Mouse (Mus musculus): ENCODE measurements at regions not wholly inside any gene's neighbourhood (a gene's known extent, or its start where the extent isn't known, plus 50 kb on each side); places are given as distances from the start of the nearest gene placed in this dataset.

- Histone ChIP-seq H3K4me3 (peak overlapping the region; percentile 84), H3K4me1 (peaks cover 34% of the 10 kb centered on the region), H3K4me2 (peak overlapping the region; percentile 88), H3K9me3 (no peaks in the 10 kb centered on the region), H3K9ac (peak overlapping the region; percentile 69), H3K36me3 (no peaks in the 10 kb centered on the region), H3K27ac (peak overlapping the region; percentile 55; the same call in 1 of the 2 replicates), H3K27me3 (no peaks in the 10 kb centered on the region)
- peak; percentile 93 for ATAC-seq (ENCODE audit: borderline replicate concordance, extremely low read depth, low FRiP score, low TSS enrichment)
- under 1% methylated on average over 42 of the region's 64 CpGs for WGBS
Measured at GRCm38 (mm10) chr9:32031950-32032453, 83.9 kb upstream of the Arhgap32 start.

DNA sequence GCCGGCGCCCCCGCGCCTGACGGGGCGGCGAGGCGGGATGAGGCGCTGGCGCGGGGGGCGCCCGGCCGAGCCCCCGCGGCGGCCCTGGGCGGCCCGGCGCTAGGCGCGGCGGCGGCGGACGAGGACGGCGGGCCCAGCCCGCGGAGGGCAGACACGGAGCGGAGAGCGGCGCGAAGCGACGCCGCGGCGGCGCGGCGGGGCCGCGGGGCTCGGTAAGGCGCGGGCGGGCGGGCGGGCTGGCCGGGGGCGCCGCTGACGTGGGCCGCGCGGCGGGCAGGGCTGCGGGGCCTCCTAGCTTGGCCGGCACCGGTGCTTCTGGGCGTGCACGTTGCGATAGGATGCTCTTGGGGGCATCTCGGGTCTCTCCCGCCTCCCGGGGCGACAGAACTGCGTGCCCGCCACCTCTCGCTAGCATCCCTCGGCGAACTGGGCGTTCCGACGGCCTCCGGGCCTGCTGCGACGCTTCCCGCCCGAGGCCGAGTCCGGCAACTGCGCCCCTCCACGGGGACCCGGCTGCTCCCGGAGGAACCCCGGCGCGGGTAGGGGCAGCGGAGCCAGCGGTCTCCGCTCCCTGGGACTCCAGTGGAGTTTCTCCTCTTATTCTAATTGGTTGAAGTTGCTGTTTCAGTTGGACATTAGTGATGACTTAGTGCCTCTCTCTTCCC, 83.3 kb upstream of the Arhgap32 start:
- peaks cover 34% of the 10 kb centered on the region for H3K4me1 ChIP-seq
- WGBS, result under 1% methylated on average over 38 of the region's 94 CpGs
- no peaks in the 10 kb centered on the region for H3K36me3 ChIP-seq
- ATAC-seq (ENCODE audit: borderline replicate concordance, extremely low read depth, low FRiP score, low TSS enrichment), result peak; percentile 50; the same call in 1 of the 2 replicates
- no peaks in the 10 kb centered on the region for H3K9me3 ChIP-seq
- peak overlapping the region; percentile 88 for H3K4me2 ChIP-seq
- no peaks in the 10 kb centered on the region for H3K27me3 ChIP-seq
- H3K27ac ChIP-seq, result peak overlapping the region; percentile 55; the same call in 1 of the 2 replicates
- peak overlapping the region; percentile 84 for H3K4me3 ChIP-seq
- H3K9ac ChIP-seq, result peak overlapping the region; percentile 69

DNA sequence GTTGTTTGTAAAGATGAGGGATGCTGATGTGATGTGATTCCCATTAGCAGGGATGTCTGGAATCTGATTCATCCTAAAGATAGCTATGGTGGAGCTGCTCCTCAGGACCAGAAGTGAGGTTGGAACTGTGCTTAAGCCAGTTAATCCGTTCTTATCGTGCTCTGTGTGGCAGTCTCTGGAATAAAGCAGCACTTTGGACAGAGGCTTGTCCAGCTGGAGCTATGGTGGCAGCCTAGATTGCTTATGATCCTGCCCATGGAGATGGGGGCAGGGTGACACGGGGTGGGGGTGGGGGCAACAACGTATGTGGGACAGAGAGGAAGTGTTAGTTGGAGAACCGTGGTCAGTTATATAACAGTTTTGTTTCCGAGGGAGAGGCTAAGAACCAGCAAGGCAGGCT, 82.0 kb upstream of the Arhgap32 start:
- H3K4me1 ChIP-seq, result peaks cover 27% of the 10 kb centered on the region
- H3K9ac ChIP-seq, result no peak overlapping the region
- H3K4me3 ChIP-seq, result peak overlapping the region; percentile 84
- no peak for ATAC-seq (ENCODE audit: borderline replicate concordance, extremely low read depth, low FRiP score, low TSS enrichment)
- no peak overlapping the region for H3K27ac ChIP-seq
- no peaks in the 10 kb centered on the region for H3K27me3 ChIP-seq
- no peaks in the 10 kb centered on the region for H3K36me3 ChIP-seq
- no peaks in the 10 kb centered on the region for H3K9me3 ChIP-seq
- H3K4me2 ChIP-seq, result peak overlapping the region; percentile 88
- WGBS, result 15% methylated on average over 6 of the region's 6 CpGs

- H3K9me3 ChIP-seq, result no peaks in the 10 kb centered on the region
- H3K27me3 ChIP-seq, result no peaks in the 10 kb centered on the region
- no peak for ATAC-seq (ENCODE audit: borderline replicate concordance, extremely low read depth, low FRiP score, low TSS enrichment)
- no peak overlapping the region for H3K27ac ChIP-seq
- no peak overlapping the region for H3K4me3 ChIP-seq
- H3K9ac ChIP-seq, result no peak overlapping the region
- no peaks in the 10 kb centered on the region for H3K36me3 ChIP-seq
- no peak overlapping the region for H3K4me2 ChIP-seq
- 0 out of 2 replicates have a peak, but pooled peaks cover 2% of the 10 kb centered on the region for H3K4me1 ChIP-seq
- 93% methylated on average over 2 of the region's 2 CpGs for WGBS
Measured at GRCm38 (mm10) chr9:32039999-32040398, 75.9 kb upstream of the Arhgap32 start.

DNA sequence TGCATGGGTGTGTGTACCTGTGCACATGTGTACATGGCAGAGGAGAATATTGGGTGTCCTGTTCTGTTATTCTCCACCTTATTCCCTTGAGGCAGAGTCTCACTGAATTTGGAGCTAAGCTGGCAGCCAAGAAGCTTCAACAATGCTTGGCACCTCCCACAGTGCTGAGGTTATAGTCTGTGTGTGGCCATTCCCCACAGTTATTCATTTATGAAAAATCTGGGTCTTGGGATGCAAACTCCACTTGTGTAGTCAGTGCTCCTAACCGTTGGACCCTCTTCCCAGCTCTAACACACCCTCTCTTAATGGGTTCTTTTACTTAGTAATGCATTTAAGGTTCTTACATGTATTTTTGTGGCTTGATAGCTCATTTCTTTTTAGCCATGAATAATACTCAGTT, 72.6 kb upstream of the Arhgap32 start:
- no peak overlapping the region for H3K4me3 ChIP-seq
- no peaks in the 10 kb centered on the region for H3K4me1 ChIP-seq
- no peak overlapping the region for H3K4me2 ChIP-seq
- H3K9ac ChIP-seq, result no peak overlapping the region
- H3K36me3 ChIP-seq, result no peaks in the 10 kb centered on the region
- H3K27ac ChIP-seq, result no peak overlapping the region
- H3K9me3 ChIP-seq, result no peaks in the 10 kb centered on the region
- no peak for ATAC-seq (ENCODE audit: borderline replicate concordance, extremely low read depth, low FRiP score, low TSS enrichment)
- WGBS, result 72% methylated on average over 1 of the region's 1 CpGs
- H3K27me3 ChIP-seq, result no peaks in the 10 kb centered on the region

GRCm38 (mm10) chr9:32046791-32047190, 69.1 kb upstream of the Arhgap32 start:
- H3K4me1 ChIP-seq, result peaks cover 11% of the 10 kb centered on the region; the same call in 1 of the 2 replicates
- no peaks in the 10 kb centered on the region for H3K27me3 ChIP-seq
- H3K4me2 ChIP-seq, result no peak overlapping the region
- H3K27ac ChIP-seq, result no peak overlapping the region
- H3K9me3 ChIP-seq, result no peaks in the 10 kb centered on the region
- H3K4me3 ChIP-seq, result no peak overlapping the region
- H3K9ac ChIP-seq, result no peak overlapping the region
- WGBS, result 87% methylated on average over 3 of the region's 3 CpGs
- H3K36me3 ChIP-seq, result no peaks in the 10 kb centered on the region
- no peak for ATAC-seq (ENCODE audit: borderline replicate concordance, extremely low read depth, low FRiP score, low TSS enrichment)

DNA sequence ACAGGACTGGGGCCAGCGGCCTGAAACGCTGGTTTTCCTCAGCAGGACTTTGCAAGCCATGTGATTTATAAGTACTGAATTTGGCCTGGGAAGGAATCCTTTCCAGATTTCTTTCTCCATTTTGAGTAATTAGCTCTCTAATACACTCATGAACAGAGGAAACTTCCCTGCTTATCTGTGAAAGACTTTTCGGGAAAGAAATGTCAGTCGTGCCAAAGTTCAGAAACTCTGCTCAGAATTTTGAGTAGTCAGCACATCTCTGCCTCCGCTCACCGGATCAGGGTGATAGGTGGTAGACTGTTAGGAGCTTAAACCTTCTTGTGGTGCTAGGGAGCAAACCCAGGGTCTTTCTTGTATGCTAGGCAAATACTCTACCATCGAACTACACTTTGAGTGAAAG, 67.0 kb upstream of the Arhgap32 start:
- no peaks in the 10 kb centered on the region for H3K36me3 ChIP-seq
- 51% methylated on average over 7 of the region's 7 CpGs for WGBS
- peaks cover 25% of the 10 kb centered on the region for H3K4me1 ChIP-seq
- no peak for ATAC-seq (ENCODE audit: borderline replicate concordance, extremely low read depth, low FRiP score, low TSS enrichment)
- no peaks in the 10 kb centered on the region for H3K9me3 ChIP-seq
- no peak overlapping the region for H3K9ac ChIP-seq
- no peak overlapping the region for H3K27ac ChIP-seq
- no peak overlapping the region for H3K4me3 ChIP-seq
- H3K27me3 ChIP-seq, result no peaks in the 10 kb centered on the region
- no peak overlapping the region for H3K4me2 ChIP-seq

DNA sequence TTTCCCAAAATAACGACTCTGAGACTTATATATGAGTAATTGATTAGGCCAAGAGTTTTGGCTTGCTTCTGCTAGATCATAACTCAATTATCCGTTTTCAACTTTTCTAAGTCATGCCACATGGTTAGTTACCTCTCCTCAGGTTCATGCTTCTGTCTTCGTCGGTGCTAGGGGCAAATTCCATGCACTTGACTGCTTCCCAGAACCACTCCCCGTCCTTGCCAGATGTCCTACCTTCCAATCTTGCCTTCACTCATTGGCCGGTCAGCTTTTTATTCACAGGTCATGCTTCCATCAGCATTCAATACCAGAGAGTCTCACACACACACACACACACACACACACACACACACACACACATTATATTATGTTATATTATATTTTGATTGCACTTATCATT, 66.4 kb upstream of the Arhgap32 start:
- Histone ChIP-seq H3K27me3 (no peaks in the 10 kb centered on the region), H3K4me1 (peaks cover 26% of the 10 kb centered on the region), H3K27ac (no peak overlapping the region), H3K4me3 (no peak overlapping the region), H3K9me3 (no peaks in the 10 kb centered on the region), H3K36me3 (no peaks in the 10 kb centered on the region), H3K9ac (no peak overlapping the region), H3K4me2 (no peak overlapping the region)
- WGBS, result 75% methylated on average over 6 of the region's 6 CpGs
- no peak for ATAC-seq (ENCODE audit: borderline replicate concordance, extremely low read depth, low FRiP score, low TSS enrichment)

DNA sequence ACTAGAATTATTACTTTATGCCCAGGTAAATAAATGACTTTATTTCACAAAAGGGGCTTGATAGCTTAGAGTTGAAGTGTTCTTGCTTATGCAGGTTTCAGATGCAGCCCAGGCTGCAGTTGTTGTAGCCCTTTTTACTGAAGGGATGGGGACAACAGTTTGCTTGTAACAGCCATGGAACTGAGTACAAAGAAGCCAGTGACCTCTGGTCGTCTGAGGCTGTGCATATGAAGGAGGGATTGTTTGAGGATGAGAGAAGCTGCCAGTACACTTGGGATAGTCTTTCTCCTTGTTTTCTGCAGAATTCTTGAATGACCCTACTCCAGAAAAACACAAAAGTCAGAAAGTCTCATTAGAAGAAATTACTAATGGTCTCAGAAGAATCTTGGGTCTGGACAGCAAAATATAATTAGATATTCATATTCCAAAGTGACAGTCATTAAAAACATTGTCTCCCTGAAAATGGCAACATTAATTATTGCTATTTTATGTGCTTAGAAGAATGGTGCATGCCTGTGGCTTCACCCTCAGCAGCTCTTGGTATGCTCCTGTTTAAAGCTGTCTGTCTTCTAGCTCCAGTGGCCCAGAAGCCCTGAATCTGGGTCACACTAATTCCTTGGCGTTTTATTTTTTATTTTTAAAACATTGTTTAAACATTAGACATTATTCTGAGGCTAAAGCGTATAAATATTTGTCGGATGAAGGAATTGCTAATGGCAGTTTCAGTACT, 61.9 kb upstream of the Arhgap32 start:
- WGBS, result 42% methylated on average over 4 of the region's 4 CpGs
- Histone ChIP-seq H3K9ac (no peak overlapping the region), H3K27me3 (no peaks in the 10 kb centered on the region), H3K36me3 (no peaks in the 10 kb centered on the region), H3K4me2 (no peak overlapping the region), H3K4me3 (no peak overlapping the region), H3K4me1 (peaks cover 29% of the 10 kb centered on the region), H3K9me3 (no peaks in the 10 kb centered on the region), H3K27ac (no peak overlapping the region)
- no peak for ATAC-seq (ENCODE audit: borderline replicate concordance, extremely low read depth, low FRiP score, low TSS enrichment)

DNA sequence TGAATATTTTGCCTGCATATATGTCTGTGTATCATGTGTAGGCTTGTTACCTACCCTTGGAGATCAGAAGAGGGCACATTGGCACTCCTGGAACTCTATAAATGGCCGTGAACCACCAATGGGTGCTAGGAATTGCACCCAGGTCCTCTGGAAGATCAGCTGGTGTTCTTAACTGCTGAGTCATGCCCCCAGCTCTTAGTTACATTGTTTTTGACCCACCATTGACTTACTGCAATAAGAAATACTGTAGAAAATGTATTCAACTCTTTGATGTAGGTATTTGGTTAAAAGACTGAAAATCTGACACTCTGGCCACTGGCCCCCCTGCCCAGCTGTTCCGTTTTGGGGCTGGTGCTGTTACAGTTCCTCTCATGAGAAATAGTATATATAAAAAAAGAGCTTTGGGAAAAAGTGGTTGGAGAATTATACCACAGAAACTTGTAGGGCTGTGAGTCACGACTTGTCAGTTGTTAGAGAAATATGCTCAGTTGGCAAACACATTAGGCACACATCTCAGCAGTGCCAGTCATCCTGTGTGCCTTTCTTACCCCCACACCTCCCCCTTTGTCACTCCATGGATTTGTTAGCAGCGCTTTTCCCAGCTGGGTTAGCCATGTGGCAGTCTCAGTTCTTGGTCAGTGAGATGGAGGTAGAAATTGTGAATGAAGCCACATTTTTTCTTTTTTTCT, 58.4 kb upstream of the Arhgap32 start:
- Histone ChIP-seq H3K36me3 (no peaks in the 10 kb centered on the region), H3K9me3 (no peaks in the 10 kb centered on the region), H3K4me2 (no peak overlapping the region), H3K4me1 (peaks cover 11% of the 10 kb centered on the region), H3K4me3 (no peak overlapping the region), H3K9ac (no peak overlapping the region), H3K27me3 (no peaks in the 10 kb centered on the region), H3K27ac (no peak overlapping the region)
- WGBS, result 70% methylated on average over 4 of the region's 4 CpGs
- ATAC-seq (ENCODE audit: borderline replicate concordance, extremely low read depth, low FRiP score, low TSS enrichment), result no peak

DNA sequence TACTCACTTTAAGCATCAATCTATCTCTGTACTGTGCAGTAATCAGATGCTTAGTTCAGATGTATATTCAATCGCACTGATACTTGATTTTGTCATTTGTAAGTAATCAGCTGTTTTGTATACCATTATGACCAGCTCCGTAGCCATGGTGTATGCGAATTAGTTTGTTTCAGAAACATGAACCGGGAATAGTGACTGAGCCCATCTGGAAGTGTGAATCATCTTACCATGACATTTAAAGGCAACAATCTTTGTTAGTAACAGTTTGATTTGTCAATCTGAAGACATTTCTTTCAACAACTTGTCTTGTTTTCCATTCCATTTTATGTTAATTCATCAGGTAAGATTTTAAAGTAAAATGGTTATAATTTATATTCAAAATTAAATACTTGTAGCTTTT, 53.2 kb upstream of the Arhgap32 start:
- ATAC-seq (ENCODE audit: borderline replicate concordance, extremely low read depth, low FRiP score, low TSS enrichment), result no peak
- 80% methylated on average over 4 of the region's 4 CpGs for WGBS
- Histone ChIP-seq H3K4me2 (no peak overlapping the region), H3K4me3 (no peak overlapping the region), H3K27me3 (no peaks in the 10 kb centered on the region), H3K9me3 (no peaks in the 10 kb centered on the region), H3K4me1 (no peaks in the 10 kb centered on the region), H3K36me3 (no peaks in the 10 kb centered on the region), H3K27ac (no peak overlapping the region), H3K9ac (no peak overlapping the region)

DNA sequence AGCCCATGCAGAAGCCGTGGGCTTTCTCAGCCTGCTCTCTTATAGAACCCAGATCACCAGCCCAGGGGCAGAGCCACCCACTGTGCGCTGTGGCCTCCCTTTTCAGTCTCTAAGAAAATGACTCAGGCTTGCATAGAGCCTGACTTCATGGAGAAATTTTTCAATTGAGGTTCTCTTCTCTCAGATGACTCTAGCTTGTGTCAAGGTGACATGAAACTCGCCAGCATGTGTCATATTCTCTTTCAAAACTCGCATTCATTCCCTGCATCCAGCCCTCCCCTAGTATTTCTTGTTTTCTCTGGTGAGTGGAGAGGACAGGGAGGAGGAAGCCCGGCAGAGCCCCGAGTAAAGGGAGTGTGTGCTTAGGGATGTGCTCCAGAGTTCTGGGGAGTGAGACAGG, 52.4 kb upstream of the Arhgap32 start:
- H3K36me3 ChIP-seq, result no peaks in the 10 kb centered on the region
- no peak overlapping the region for H3K9ac ChIP-seq
- WGBS, result 64% methylated on average over 6 of the region's 6 CpGs
- no peaks in the 10 kb centered on the region for H3K4me1 ChIP-seq
- no peaks in the 10 kb centered on the region for H3K9me3 ChIP-seq
- no peak overlapping the region for H3K4me2 ChIP-seq
- H3K27me3 ChIP-seq, result no peaks in the 10 kb centered on the region
- H3K4me3 ChIP-seq, result no peak overlapping the region
- no peak for ATAC-seq (ENCODE audit: borderline replicate concordance, extremely low read depth, low FRiP score, low TSS enrichment)
- no peak overlapping the region for H3K27ac ChIP-seq

All from lung, embryonic 15.5 days (tissue).